Mouse (Mus musculus) erythroid progenitor cell, adult 5-6 weeks (primary cell): ENCODE measurements around the gene Cd40. TPM values are rescaled to one million over a fixed set of nuclear protein-coding genes. Genes with fewer than 3 reads are reported as not detected.

Experiments
- ATAC-seq: replicated peaks from 2 replicates; pipeline ENCODE4 v1.8.0; 2016; ENCODE audit warnings: moderate number of reproducible peaks, mild to moderate bottlenecking, moderate TSS enrichment, inconsistent platforms; ENCODE audit not compliant: poor library complexity, low FRiP score, severe bottlenecking
- total RNA-seq, 2 experiments: library from RNA; stranded (forward) in 1 of 2; stranded (reverse) in 1 of 2; fragments of 150-400 nt in 1 of 2; fragments of 186-747, 209-891 nt in 1 of 2; gene quantifications; 2 replicates each; pipeline versions ENCODE4 v1.2.3 to v1.2.4; 2015 to 2017; ENCODE audit warnings: low replicate concordance in 2 of 2

Gene Cd40
- total RNA-seq, 2 experiments from 2014 or later: 0.08 TPM; not detected in 1

GRCm38 (mm10) chr2:165055905-165056304 lies 478 bp downstream of the Cd40 start:
- ATAC-seq: no peak

DNA sequence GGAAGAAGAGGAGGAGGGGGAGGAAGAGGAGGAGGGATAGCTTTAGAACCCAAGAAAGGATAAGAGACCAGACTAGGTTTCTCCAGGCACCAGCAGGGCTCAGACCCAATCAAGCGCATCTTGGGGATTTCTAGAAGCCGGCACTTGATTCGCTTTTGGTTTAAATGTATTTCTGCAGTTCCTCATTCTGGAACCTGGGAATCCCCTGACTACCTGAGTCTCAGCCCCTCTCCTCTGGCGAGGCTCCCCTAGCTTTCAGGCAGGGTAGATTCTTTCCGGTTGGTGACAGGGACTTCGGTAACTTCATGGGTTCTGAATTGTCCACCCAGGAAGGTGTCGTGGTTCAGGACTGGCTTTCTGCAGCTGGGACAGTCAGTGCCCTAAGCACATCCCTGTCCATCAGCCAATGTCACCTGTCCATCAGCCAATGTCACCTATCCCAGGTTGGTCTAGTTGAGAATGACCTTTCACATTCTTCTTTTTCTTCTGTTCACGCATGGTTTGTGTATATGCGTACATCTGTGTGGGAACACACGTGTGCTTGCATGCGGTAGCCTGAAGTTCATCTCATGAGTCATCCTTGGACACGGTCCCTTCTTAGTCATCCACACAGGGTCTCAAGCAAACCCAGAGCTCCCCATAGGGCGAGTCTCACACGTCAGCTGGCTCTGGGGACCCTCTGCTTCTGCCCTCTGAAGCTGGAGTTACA lies 1.1 kb downstream of the Cd40 start:
- no peak for ATAC-seq

DNA sequence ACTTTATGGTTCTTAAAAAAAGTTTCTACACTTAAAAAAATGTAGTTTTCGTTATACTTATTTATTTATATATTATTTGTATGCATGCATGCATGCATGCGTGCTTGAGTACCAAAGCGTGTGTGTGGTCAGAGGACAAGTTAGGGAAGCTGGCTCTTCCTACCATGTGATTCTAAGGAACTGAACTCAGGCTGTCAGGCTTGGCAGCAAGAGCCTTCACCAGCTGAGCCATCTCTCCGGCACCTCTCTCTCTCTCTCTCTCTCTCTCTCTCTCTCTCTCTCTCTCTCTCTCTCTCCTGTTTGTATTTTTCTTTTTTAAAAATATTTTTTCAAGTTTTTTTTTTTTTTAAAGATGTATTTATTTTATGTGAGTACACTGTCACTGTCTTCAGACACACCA lies 4.5 kb downstream of the Cd40 start:
- ATAC-seq: no peak

DNA sequence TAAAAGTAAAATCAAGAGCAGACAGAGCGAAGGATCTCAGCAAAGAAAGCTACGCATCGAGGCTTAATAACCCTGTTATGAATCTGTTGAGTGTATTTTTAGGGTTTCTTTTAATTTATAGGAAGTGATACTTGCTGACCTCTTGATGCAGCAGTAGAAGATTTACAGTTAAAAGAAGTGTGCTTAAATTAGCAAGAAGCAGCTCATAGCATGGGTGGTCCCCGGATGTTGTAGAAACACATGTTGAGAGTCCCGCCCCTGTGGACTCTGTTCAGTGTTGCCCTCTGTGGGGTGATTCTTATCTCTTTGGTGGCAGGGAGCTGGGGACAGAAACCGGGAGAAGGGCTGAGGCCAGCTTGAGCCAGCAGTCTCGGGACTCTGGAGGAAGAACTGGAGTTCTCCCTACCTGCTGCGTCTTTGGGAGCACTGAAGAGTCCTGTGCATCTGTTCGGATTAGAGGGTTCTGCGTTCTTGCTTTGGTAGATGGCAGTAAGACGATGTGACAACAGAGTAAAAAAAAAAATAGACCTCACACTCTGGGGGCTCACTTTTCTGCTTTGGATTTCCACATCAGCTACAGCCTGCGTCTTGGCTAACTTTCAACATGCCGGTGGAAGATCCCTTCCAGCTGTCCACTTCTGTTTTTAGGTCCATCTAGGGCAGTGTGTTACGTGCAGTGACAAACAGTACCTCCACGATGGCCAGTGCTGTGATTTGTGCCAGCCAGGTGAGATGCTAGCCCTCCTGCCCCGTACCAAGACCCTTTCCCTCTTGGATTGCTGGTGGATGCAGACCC lies 6.4 kb downstream of the Cd40 start:
- no peak for ATAC-seq

GRCm38 (mm10) chr2:165064489-165064888 lies 9.1 kb downstream of the Cd40 start:
- no peak for ATAC-seq

GRCm38 (mm10) chr2:165068806-165069205 lies 13.4 kb downstream of the Cd40 start:
- no peak for ATAC-seq

DNA sequence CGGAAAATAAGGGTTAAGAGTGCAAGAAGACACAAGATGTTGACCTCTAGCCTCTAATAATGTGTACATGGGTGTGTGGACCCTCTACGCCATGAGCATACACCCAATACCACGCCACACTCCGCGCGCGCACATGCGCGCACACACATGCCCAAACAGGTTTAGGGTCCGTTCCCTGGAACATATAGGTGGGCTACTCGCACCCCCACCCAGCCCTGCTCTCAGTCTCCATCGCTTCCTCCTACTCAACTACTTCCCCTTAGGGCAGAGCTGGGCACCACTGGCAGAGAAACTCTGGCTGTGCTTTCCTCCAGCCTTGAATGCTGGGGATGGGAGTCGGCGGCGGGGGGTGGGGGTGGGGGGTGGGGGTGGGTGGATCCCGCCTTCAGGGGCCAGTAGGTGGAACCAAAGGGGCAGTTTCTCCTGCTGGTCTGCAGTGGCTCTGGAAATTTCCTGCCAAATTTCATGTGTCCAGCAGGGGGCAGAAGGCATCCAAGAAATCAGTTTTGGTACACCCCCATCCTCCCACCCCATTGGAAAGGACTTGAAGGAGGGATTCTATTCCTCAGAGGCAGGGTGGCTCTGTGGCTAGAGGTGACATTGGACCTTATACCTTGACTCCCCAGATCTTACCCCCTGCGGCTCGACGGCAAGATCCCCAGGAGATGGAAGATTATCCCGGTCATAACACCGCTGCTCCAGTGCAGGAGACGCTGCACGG lies 14.8 kb downstream of the Cd40 start:
- no peak for ATAC-seq

DNA sequence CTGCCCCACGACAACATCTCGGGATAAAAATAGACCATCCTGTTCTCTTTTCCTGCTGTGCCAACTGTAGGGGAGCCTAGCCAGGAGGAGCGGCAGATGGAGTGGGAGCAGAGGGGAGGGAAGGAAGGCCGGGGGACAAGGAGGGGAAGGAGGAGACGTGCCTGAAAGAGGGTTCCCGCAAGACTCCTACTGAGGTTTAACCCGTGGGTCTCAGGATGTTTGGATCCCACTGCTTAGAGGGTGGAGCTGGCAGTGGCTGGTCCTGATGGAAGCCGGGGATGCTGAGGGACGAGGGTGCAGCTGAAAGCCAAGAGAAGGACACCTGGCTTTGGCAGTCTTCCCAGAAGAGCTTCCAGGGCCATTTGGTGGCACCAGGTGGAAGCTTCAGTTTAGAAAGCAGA lies 18.0 kb downstream of the Cd40 start:
- no peak for ATAC-seq

DNA sequence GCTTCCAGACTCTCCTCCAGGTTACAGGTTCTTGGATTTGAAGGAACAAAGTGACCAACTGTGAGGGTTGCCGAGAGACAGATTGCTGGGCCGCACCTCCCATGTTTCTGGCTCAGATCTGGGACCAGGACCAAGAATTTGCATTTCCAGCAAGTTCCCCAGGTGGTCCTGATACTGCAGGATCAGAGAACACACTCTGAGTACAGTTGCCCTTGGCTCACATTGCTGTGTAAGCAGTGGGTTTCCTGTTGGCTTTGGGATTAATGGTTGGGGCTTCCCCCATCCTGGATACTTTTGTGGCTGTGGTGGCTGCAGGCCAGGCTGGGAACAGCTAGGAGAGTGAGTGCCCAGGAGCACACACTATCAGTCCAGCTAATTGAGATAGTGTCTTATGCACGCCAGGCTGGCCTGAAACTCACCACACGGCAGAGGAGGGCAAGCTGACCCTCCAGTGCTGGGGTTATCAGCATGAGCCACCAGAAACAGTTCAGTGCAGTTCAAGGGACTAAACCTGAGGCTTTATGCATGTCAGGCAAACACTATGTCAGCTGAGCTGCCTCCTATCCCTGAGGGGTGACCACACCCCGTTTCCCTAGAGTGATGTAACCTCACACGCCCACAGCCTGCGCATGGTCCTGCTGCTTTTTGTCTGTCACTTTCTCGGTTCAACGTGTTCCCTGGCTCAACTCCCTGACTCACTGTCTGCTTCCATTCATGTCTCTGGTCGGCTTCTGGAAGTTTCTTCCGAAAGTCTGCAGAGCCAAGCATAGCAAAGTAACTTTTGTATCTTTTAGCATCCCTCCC lies 18.9 kb downstream of the Cd40 start:
- ATAC-seq: no peak

DNA sequence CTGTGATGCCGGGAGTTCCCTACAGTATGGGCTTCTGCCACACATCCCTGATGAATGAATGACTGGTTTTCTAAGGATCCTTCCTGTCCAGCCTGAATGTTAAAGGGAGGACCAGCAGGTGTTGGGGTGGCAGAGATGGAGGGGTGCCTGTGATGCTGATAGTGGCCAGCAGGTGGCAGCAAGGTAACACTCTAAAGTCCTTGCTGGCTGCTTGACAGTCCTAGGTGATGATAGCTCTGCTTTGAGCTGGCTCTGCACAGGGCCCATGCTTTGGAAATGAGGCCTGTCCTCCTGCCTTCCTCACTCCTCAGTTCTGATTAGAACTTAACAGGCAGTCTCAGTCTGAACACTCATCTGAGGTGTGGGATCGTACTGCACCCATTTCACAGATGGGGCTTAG lies 19.5 kb downstream of the Cd40 start:
- peak; percentile 61 for ATAC-seq

DNA sequence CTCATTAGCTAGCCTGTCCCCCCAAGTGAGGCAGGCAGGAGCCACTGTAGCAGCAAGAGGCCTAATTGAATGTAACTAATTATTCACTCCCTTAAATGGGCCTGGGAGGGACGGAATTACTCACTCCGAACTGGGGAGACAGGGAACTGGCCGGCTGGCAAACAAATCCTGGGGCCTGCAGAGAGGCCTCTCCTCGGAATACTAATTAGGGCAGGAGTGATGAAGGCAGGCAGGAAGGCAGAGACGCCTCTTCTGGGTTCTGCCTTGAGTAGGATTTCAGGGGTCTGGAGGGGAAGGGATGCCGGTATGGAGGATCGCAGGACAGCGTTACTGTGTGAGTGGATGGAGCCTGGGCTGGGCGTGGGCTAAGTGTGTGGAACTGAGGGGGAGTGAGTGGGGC lies 21.6 kb downstream of the Cd40 start:
- ATAC-seq: no peak

- no peak for ATAC-seq
Observed at GRCm38 (mm10) chr2:165078045-165078444, 22.6 kb downstream of the Cd40 start.

- no peak for ATAC-seq
Observed at GRCm38 (mm10) chr2:165078605-165079004, 23.2 kb downstream of the Cd40 start.

DNA sequence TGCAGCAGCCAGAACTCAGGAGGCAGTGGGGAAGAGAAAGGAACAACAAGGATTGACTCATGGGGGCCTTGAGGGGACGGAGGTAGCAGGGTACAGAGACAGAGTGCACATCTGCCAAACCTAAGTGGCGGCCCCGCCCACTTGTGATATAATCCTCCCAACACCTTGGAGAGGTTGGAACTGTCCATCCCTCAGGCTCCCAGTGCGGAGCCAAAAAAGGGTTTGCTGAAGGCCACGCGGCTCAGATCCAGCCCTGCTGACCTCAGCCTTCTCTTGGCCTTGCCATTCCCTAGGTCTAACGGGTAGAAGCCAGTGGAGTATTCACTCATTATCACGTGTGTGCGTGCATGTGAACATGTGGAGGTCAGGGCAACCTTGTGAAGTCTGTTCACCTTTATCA lies 25.2 kb downstream of the Cd40 start:
- no peak for ATAC-seq

DNA sequence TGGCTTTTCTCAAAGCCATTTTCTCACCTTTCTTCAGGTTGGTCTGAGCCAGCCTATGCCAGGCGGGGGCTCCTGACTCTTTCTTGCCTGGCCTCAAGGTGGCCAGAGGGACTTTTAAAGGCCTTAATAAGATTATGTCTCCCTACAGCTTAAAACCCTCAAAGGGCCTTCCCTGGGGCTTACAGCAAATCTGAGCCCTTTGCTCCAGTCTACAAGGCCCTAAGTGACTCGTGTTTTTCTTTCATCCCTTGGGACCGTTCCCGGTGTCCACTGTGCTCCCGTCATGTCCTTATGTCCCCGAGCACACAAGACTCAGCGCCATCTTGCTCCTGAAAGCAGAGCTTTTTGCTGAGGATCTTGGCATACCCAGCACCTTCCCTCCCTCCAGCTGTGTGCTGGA lies 25.8 kb downstream of the Cd40 start:
- ATAC-seq: no peak

- no peak for ATAC-seq
Observed at GRCm38 (mm10) chr2:165086634-165087033, 31.2 kb downstream of the Cd40 start.

GRCm38 (mm10) chr2:165089470-165089869 lies 34.0 kb downstream of the Cd40 start:
- no peak for ATAC-seq

GRCm38 (mm10) chr2:165090650-165091049 lies 35.2 kb downstream of the Cd40 start, which contains the start of gene 1700025C18Rik:
Gene 1700025C18Rik (minus strand): TSS chr2:165090750.
- no peak for ATAC-seq

DNA sequence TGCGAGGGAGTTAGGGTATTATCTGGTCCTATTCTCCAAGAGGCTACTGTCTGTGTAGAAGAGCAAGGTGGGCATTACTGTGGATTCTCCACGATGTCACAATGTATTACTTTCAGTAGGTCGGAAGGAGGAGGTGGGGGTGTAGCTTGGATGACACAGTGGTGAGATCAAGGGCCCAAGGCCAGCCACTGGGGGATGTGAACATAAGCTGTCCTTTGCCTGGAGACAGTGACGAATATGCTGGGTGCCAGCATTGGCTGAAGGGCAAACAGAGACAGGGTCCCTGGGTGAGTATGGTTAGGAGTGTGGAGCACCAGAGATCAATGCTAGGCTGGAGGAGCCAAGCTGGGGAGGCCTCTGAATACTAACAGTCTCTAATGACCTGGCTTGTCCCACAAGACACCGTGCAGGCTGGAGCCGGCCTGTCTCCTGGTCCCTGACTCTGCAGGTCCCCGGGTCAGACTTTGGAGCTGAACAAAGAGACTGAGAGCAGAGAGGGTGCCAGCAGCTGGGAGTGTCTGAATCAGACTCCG lies 36.1 kb downstream of the Cd40 start:
- ATAC-seq: no peak

DNA sequence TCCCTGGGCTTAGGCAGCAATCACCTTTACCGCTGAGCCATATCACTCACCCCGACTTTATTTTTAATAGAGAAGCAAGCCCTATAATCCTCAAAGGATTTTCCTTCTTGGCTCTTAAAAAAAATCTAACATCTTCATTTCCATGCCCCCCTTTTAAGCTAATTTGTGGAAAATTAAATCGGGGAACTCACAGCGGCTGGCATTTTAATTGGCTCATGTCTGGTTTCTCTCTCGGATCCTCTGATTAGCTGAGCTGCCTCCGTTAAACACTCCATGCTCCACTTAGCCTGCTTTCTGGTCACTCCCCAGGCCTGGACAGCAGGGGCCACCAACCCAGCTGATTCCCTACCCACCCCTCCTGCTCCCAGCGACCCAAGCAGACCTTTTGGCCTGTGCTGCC lies 37.0 kb downstream of the Cd40 start:
- ATAC-seq: no peak
